Mouse (Mus musculus) heart, embryonic 12.5 days (tissue): ENCODE measurements around the gene Agap1. TPM values are rescaled to one million over a fixed set of nuclear protein-coding genes. Genes with fewer than 3 reads are reported as not detected.

Experiments used
- ATAC-seq: fragments of 200-750 bp; cut with Nextera tagmentation; 2 replicates; pipeline ENCODE4 v1.8.0; 2017; ENCODE audit warnings: moderate TSS enrichment, moderate library complexity; ENCODE audit not compliant: insufficient number of reproducible peaks, low FRiP score
- H3K27ac ChIP-seq: fragments of 300-500 bp; sonication (generic); 2 replicates; pipeline ENCODE4 v1.5.1; 2016; ENCODE audit warnings: mild to moderate bottlenecking, moderate library complexity; ENCODE audit not compliant: poor library complexity, severe bottlenecking
- H3K27me3 ChIP-seq: fragments of 300-500 bp; sonication (generic); replicated peaks from 2 replicates; pipeline ENCODE4 v1.6.1; 2016; ENCODE audit warnings: mild to moderate bottlenecking, moderate library complexity
- H3K36me3 ChIP-seq: fragments of 300-500 bp; sonication (generic); 2 replicates; pipeline ENCODE4 v1.6.1; 2016; ENCODE audit warnings: mild to moderate bottlenecking, moderate library complexity
- H3K4me1 ChIP-seq: fragments of 300-500 bp; sonication (generic); replicated peaks from 2 replicates; pipeline ENCODE4 v1.6.1; 2016; ENCODE audit warnings: mild to moderate bottlenecking
- H3K4me2 ChIP-seq: fragments of 300-500 bp; sonication (generic); 2 replicates; pipeline ENCODE4 v1.6.1; 2016; ENCODE audit warnings: mild to moderate bottlenecking, moderate library complexity
- H3K4me3 ChIP-seq: fragments of 300-500 bp; sonication (generic); 2 replicates; pipeline ENCODE4 v1.5.1; 2016; ENCODE audit warnings: mild to moderate bottlenecking
- H3K9ac ChIP-seq: fragments of 300-500 bp; sonication (generic); 2 replicates; pipeline ENCODE4 v1.6.1; 2016; ENCODE audit warnings: mild to moderate bottlenecking, moderate library complexity
- H3K9me3 ChIP-seq: fragments of 300-500 bp; sonication (generic); replicated peaks from 2 replicates; pipeline ENCODE4 v1.6.1; 2016; ENCODE audit warnings: mild to moderate bottlenecking, moderate library complexity
- WGBS: fragments of 180-500 bp; shearing (Covaris S2); methylation state at CpG from one replicate; pipeline ENCODE4 v1.1.7; 2016; 5-methylcytosine and 5-hydroxymethylcytosine counted together
- polyA plus RNA-seq: library from polyadenylated mRNA; unstranded; fragments of >200 nt; fragmentation: Nextera tagmentation; extraction: Ambion mirVana; gene quantifications from 2 replicates; pipeline ENCODE4 v1.2.1, GENCODE M21; 2016

Gene Agap1
- polyA plus RNA-seq, 1 experiment from 2014 or later, result 16.3 TPM

- H3K4me1 ChIP-seq, result no peaks in the 10 kb centered on the region
- 81% methylated on average over 14 of the region's 14 CpGs for WGBS
- no peak overlapping the region for H3K4me3 ChIP-seq
- H3K4me2 ChIP-seq, result no peak overlapping the region
- no peaks in the 10 kb centered on the region for H3K36me3 ChIP-seq
- H3K27me3 ChIP-seq, result no peaks in the 10 kb centered on the region
- H3K9ac ChIP-seq, result no peak overlapping the region
- ATAC-seq, result no peak
- H3K27ac ChIP-seq, result no peak overlapping the region
- no peaks in the 10 kb centered on the region for H3K9me3 ChIP-seq
These were observed 362.0 kb downstream of the Agap1 start for GRCm38 (mm10) chr1:89816487-89817206.

DNA sequence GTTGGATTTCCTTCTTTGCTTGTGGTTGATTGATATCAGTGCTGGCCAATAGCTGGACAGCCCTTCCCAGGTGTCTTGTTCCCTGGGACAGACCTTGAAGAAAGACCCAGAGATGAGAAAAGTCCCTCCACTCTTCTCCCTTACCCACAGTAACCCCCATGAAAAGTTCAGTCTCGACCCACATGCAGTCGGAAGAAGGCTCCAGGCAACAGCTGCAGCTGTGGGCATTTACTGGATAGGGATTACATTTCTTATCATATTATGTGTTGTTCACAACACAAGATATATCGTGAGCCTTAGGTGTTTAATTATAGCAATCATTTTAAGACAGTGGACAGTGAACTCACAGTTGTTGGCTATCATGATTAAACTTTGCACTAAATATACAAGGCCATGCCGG lies 367.2 kb downstream of the Agap1 start:
- ATAC-seq, result no peak
- no peak overlapping the region for H3K4me3 ChIP-seq
- no peak overlapping the region for H3K4me2 ChIP-seq
- WGBS, result 81% methylated on average over 4 of the region's 4 CpGs
- H3K27me3 ChIP-seq, result no peaks in the 10 kb centered on the region
- no peak overlapping the region for H3K9ac ChIP-seq
- H3K9me3 ChIP-seq, result no peaks in the 10 kb centered on the region
- no peaks in the 10 kb centered on the region for H3K4me1 ChIP-seq
- H3K27ac ChIP-seq, result no peak overlapping the region
- H3K36me3 ChIP-seq, result no peaks in the 10 kb centered on the region

- no peaks in the 10 kb centered on the region for H3K27me3 ChIP-seq
- H3K9ac ChIP-seq, result no peak overlapping the region
- no peak for ATAC-seq
- H3K4me2 ChIP-seq, result no peak overlapping the region
- H3K4me3 ChIP-seq, result no peak overlapping the region
- no peaks in the 10 kb centered on the region for H3K9me3 ChIP-seq
- H3K36me3 ChIP-seq, result no peaks in the 10 kb centered on the region
- H3K4me1 ChIP-seq, result no peaks in the 10 kb centered on the region
- 82% methylated on average over 3 of the region's 3 CpGs for WGBS
- no peak overlapping the region for H3K27ac ChIP-seq
These were observed 367.8 kb downstream of the Agap1 start for GRCm38 (mm10) chr1:89822431-89822830.

DNA sequence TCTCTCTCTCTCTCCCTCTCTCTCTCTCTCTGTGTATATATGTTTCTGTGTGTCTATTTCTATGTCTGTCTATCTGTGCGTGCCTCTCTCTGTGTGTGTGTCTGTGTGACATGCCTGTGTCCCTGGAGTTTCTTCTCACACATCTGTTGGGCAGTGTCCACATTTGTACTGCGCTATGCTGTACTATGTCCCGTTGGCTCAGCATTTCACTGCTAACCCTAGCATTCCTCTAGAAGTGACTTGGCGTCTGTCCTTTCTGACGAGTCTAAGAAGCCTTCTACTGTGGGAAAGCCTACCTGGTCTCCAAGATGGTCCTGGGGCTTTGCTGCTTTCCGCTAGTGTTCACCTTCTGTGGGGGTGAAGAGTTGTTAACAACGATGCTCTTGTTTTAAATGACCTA lies 368.4 kb downstream of the Agap1 start:
- no peaks in the 10 kb centered on the region for H3K4me1 ChIP-seq
- H3K9ac ChIP-seq, result no peak overlapping the region
- ATAC-seq, result no peak
- no peaks in the 10 kb centered on the region for H3K36me3 ChIP-seq
- H3K27me3 ChIP-seq, result no peaks in the 10 kb centered on the region
- no peaks in the 10 kb centered on the region for H3K9me3 ChIP-seq
- WGBS, result 84% methylated on average over 7 of the region's 7 CpGs
- no peak overlapping the region for H3K4me2 ChIP-seq
- H3K27ac ChIP-seq, result no peak overlapping the region
- H3K4me3 ChIP-seq, result no peak overlapping the region

- H3K4me2 ChIP-seq, result no peak overlapping the region
- no peak overlapping the region for H3K9ac ChIP-seq
- ATAC-seq, result no peak
- no peaks in the 10 kb centered on the region for H3K9me3 ChIP-seq
- H3K36me3 ChIP-seq, result no peaks in the 10 kb centered on the region
- H3K4me3 ChIP-seq, result no peak overlapping the region
- H3K4me1 ChIP-seq, result no peaks in the 10 kb centered on the region
- H3K27ac ChIP-seq, result no peak overlapping the region
- WGBS, result 72% methylated on average over 3 of the region's 3 CpGs
- no peaks in the 10 kb centered on the region for H3K27me3 ChIP-seq
These were observed 372.4 kb downstream of the Agap1 start for GRCm38 (mm10) chr1:89827051-89827450.

DNA sequence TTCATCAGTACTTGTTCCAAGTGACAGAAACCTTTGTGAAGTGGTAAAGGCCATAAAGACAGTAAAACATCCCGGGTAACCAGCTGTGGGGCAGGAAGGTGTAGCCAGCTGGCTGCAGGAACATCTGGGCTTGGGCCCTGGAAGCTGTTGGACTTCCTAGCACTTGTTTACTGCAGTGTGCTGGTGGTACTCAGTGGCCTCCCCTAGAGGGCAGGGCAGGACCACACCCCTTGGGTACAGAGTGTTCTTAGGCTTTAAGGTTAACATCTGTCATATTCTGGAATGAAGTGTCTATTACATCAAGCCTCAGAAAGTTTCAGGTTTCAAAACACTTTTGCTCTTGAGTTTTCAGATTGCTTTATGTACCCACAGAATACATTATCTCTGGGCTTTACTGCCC lies 376.5 kb downstream of the Agap1 start:
- Histone ChIP-seq H3K4me2 (no peak overlapping the region), H3K27ac (no peak overlapping the region), H3K4me3 (no peak overlapping the region), H3K36me3 (peaks cover 7% of the 10 kb centered on the region; the same call in 1 of the 2 replicates), H3K27me3 (no peaks in the 10 kb centered on the region), H3K9ac (no peak overlapping the region), H3K4me1 (no peaks in the 10 kb centered on the region), H3K9me3 (no peaks in the 10 kb centered on the region)
- 84% methylated on average over 1 of the region's 1 CpGs for WGBS
- ATAC-seq, result no peak

- no peaks in the 10 kb centered on the region for H3K4me1 ChIP-seq
- no peaks in the 10 kb centered on the region for H3K27me3 ChIP-seq
- no peak for ATAC-seq
- no peak overlapping the region for H3K27ac ChIP-seq
- no peak overlapping the region for H3K9ac ChIP-seq
- 68% methylated on average over 9 of the region's 9 CpGs for WGBS
- no peak overlapping the region for H3K4me3 ChIP-seq
- H3K36me3 ChIP-seq, result peaks cover 19% of the 10 kb centered on the region; the same call in 1 of the 2 replicates
- no peak overlapping the region for H3K4me2 ChIP-seq
- no peaks in the 10 kb centered on the region for H3K9me3 ChIP-seq
These were observed 389.5 kb downstream of the Agap1 start for GRCm38 (mm10) chr1:89844064-89844463.

- no peak for ATAC-seq
- Histone ChIP-seq H3K4me1 (no peaks in the 10 kb centered on the region), H3K4me3 (no peak overlapping the region), H3K36me3 (peaks cover 22% of the 10 kb centered on the region; the same call in 1 of the 2 replicates), H3K27me3 (no peaks in the 10 kb centered on the region), H3K27ac (no peak overlapping the region), H3K4me2 (no peak overlapping the region), H3K9me3 (no peaks in the 10 kb centered on the region), H3K9ac (no peak overlapping the region)
- WGBS, result 82% methylated on average over 4 of the region's 4 CpGs
These were observed 390.9 kb downstream of the Agap1 start for GRCm38 (mm10) chr1:89845487-89845886.

- Histone ChIP-seq H3K27ac (no peak overlapping the region), H3K36me3 (peaks cover 23% of the 10 kb centered on the region), H3K27me3 (no peaks in the 10 kb centered on the region), H3K4me3 (no peak overlapping the region), H3K4me2 (no peak overlapping the region), H3K4me1 (no peaks in the 10 kb centered on the region), H3K9ac (no peak overlapping the region), H3K9me3 (no peaks in the 10 kb centered on the region)
- 63% methylated on average over 9 of the region's 9 CpGs for WGBS
- no peak for ATAC-seq
These were observed 391.5 kb downstream of the Agap1 start for GRCm38 (mm10) chr1:89846148-89846547.

GRCm38 (mm10) chr1:89848356-89849039 lies 393.9 kb downstream of the Agap1 start:
- H3K4me2 ChIP-seq, result no peak overlapping the region

GRCm38 (mm10) chr1:89849151-89849860 lies 394.7 kb downstream of the Agap1 start:
- Histone ChIP-seq H3K4me1 (no peaks in the 10 kb centered on the region), H3K4me3 (no peak overlapping the region), H3K36me3 (peaks cover 14% of the 10 kb centered on the region), H3K9ac (no peak overlapping the region), H3K4me2 (no peak overlapping the region), H3K9me3 (no peaks in the 10 kb centered on the region), H3K27ac (no peak overlapping the region), H3K27me3 (no peaks in the 10 kb centered on the region)
- 85% methylated on average over 23 of the region's 23 CpGs for WGBS
- no peak for ATAC-seq

More at GRCm38 (mm10) chr1:89848356-89849039, 393.9 kb downstream of the Agap1 start:
- H3K27ac ChIP-seq, result no peak overlapping the region
- no peak overlapping the region for H3K9ac ChIP-seq
- H3K9me3 ChIP-seq, result no peaks in the 10 kb centered on the region
- H3K4me1 ChIP-seq, result no peaks in the 10 kb centered on the region
- WGBS, result 80% methylated on average over 17 of the region's 17 CpGs
- peaks cover 19% of the 10 kb centered on the region for H3K36me3 ChIP-seq
- no peak for ATAC-seq
- H3K4me3 ChIP-seq, result no peak overlapping the region
- no peaks in the 10 kb centered on the region for H3K27me3 ChIP-seq
